ENCODE assay signal across 9 mouse cellular contexts in genomic region chr17:32075164-32075563, GRCm38 (mm10). TPM values are rescaled to one million over a fixed set of nuclear protein-coding genes. Genes with fewer than 3 reads are reported as not detected.
DNase-seq lines count a peak whose midpoint lies in the region; ATAC-seq and TF ChIP-seq lines count a peak whose summit lies in the region.
"Had no signal": no experiment of that assay in that cellular context is flagged by ENCODE, and none has a peak within 500 bp of the region (broad histone marks: within the 10 kb centered on the region; RNA-seq: fewer than 3 reads in every experiment).

No protein-coding gene starts in this region.

- intact Hi-C loops in left cerebral cortex, postnatal 4 days (cut with DNase I), result no loop called here

- no peak for DNase-seq in heart, adult 8-10 months (ENCODE audit: low spot score)
- peak; percentile 56 for DNase-seq in ES-E14 (ENCODE audit: low read depth, low spot score)
- DNase-seq in cerebellum, postnatal 36 days, result peak; percentile 17 to 20
- peak; percentile 60 for DNase-seq in left cerebral cortex, postnatal 4 days
- peak; percentile 70 for DNase-seq in naive thymus-derived CD4-positive, alpha-beta T cell, adult 2 months (ENCODE audit: low read depth)
- peak; percentile 68 for DNase-seq in thymus, postnatal 0 days (ENCODE audit: low spot score)

- H3K27me3 ChIP-seq in heart, embryonic 16.5 days (ENCODE audit: control insufficient read depth, insufficient read depth, low read length), result no peaks in the 10 kb centered on the region
- H3K27me3 ChIP-seq in hindbrain, embryonic 13.5 days, result no peaks in the 10 kb centered on the region
- H3K27me3 ChIP-seq: embryonic facial prominence, embryonic 13.5 days had no signal

- H3K27ac ChIP-seq in heart, embryonic 16.5 days (ENCODE audit: low read length), result no peak overlapping the region
- H3K27ac ChIP-seq in ES-E14 (ENCODE audit: insufficient read depth, low read depth, low read length, poor library complexity, severe bottlenecking), result no peak overlapping the region
- no peak overlapping the region for H3K27ac ChIP-seq in hindbrain, embryonic 13.5 days
- H3K27ac ChIP-seq: embryonic facial prominence, embryonic 13.5 days had no signal

- no peaks in the 10 kb centered on the region; the same call in 1 of the 2 replicates for H3K9me3 ChIP-seq in heart, embryonic 16.5 days (replicated peaks; ENCODE audit: control insufficient read depth, low read length)
- no peaks in the 10 kb centered on the region for H3K9me3 ChIP-seq in ES-E14 (ENCODE audit: control insufficient read depth, insufficient read depth, low read depth, low read length)
- no peaks in the 10 kb centered on the region for H3K9me3 ChIP-seq in hindbrain, embryonic 13.5 days

- no peaks in the 10 kb centered on the region for H3K36me3 ChIP-seq in heart, embryonic 16.5 days (ENCODE audit: control insufficient read depth, insufficient read depth)
- H3K36me3 ChIP-seq in ES-E14 (ENCODE audit: control insufficient read depth, insufficient read depth, low read length, poor library complexity, severe bottlenecking), result no peaks in the 10 kb centered on the region
- H3K36me3 ChIP-seq in hindbrain, embryonic 13.5 days, result no peaks in the 10 kb centered on the region
- H3K36me3 ChIP-seq: embryonic facial prominence, embryonic 13.5 days had no signal

- 5% methylated on average over 2 of the region's 2 CpGs for WGBS in heart, embryonic 16.5 days
- WGBS in hindbrain, embryonic 13.5 days, result 7% methylated on average over 2 of the region's 2 CpGs

- in situ Hi-C loops in ES-E14 (cut with MboI; ENCODE audit: low sequenced_read_pairs in 2 of 2, unreplicated experiment in 2 of 2), result no loop called here

- H3K4me3 ChIP-seq in heart, embryonic 16.5 days (ENCODE audit: low read length), result no peak overlapping the region
- no peak overlapping the region for H3K4me3 ChIP-seq in ES-E14 (ENCODE audit: insufficient read depth in 1 of 2, low read depth in 1 of 2, low read length in 2 of 2, poor library complexity in 1 of 2, severe bottlenecking in 1 of 2)
- no peak overlapping the region for H3K4me3 ChIP-seq in hindbrain, embryonic 13.5 days
- H3K4me3 ChIP-seq: embryonic facial prominence, embryonic 13.5 days had no signal

- no peak overlapping the region for H3K9ac ChIP-seq in heart, embryonic 16.5 days (ENCODE audit: low read length)
- no peak overlapping the region for H3K9ac ChIP-seq in ES-E14 (ENCODE audit: insufficient read depth, low read depth, low read length, poor library complexity, severe bottlenecking)
- no peak overlapping the region for H3K9ac ChIP-seq in hindbrain, embryonic 13.5 days
- H3K9ac ChIP-seq: embryonic facial prominence, embryonic 13.5 days had no signal

- H3K4me2 ChIP-seq in heart, embryonic 16.5 days (ENCODE audit: low read depth, low read length), result no peak overlapping the region
- H3K4me2 ChIP-seq in hindbrain, embryonic 13.5 days, result no peak overlapping the region
- H3K4me2 ChIP-seq: embryonic facial prominence, embryonic 13.5 days had no signal

- 0 out of 2 replicates have a peak, but pooled peaks have one; percentile 39 for ATAC-seq in heart, embryonic 16.5 days (replicated peaks; ENCODE audit: extremely low read depth, insufficient read depth, low FRiP score)
- 0 out of 2 replicates have a peak, but pooled peaks have one; percentile 36 for ATAC-seq in hindbrain, embryonic 13.5 days (ENCODE audit: low FRiP score)

- H3K4me1 ChIP-seq in heart, embryonic 16.5 days (ENCODE audit: control insufficient read depth, insufficient read depth, low read length), result no peaks in the 10 kb centered on the region
- H3K4me1 ChIP-seq in ES-E14 (ENCODE audit: control insufficient read depth in 2 of 2, insufficient read depth in 2 of 2, low read length in 2 of 2, poor library complexity in 1 of 2), result peaks cover 0 to 9% of the 10 kb centered on the region in 2 experiments; a peak in 1 of 4 replicates
- no peaks in the 10 kb centered on the region for H3K4me1 ChIP-seq in hindbrain, embryonic 13.5 days (replicated peaks)
- H3K4me1 ChIP-seq: embryonic facial prominence, embryonic 13.5 days had no signal

TF ChIP-seq in ES-E14, 5 proteins besides CTCF, POLR2A, EP300 and RAD21:
- TF ChIP-seq CHD2 (IDR thresholded peaks at IDR 0.05; ENCODE audit: low read depth, low read length) (0 out of 2 replicates have a peak, but pooled peaks have one; percentile 30), MAFK (IDR thresholded peaks at IDR 0.05; ENCODE audit: insufficient read depth, low read depth, low read length) (no peak), ZC3H11A (IDR thresholded peaks at IDR 0.05; ENCODE audit: borderline replicate concordance, low read depth, low read length) (peak; percentile 26; the same call in 1 of the 2 replicates), ZNF384 (IDR thresholded peaks at IDR 0.05; ENCODE audit: low read depth, low read length) (peak; percentile 22; the same call in 1 of the 2 replicates)

RNA-seq across cellular contexts. Expression of gene Hsf2bp, which starts 39.0 kb away (rescaled TPM):
- 0.13 and 0.20 TPM in 2 replicates for polyA plus RNA-seq in heart, embryonic 16.5 days (2015; fragmentation: Nextera tagmentation; extraction: Ambion mirVana)
- total RNA-seq in heart, adult 8-10 months (2022), result 1 to 10 TPM; 1.3 to 3.0 (median 2.2) TPM
- total RNA-seq in ES-E14 (2012; rRNA removed), result 44.7 and 46.7 TPM in 2 replicates
- 0.43 and 0.70 TPM in 2 replicates for polyA plus RNA-seq in hindbrain, embryonic 13.5 days (2015; fragmentation: Nextera tagmentation; extraction: Ambion mirVana)
- total RNA-seq in left cerebral cortex, postnatal 4 days (2021), result 1 to 10 TPM; 1.4 to 1.6 TPM
- 0.29 and 0.69 TPM in 2 replicates for polyA plus RNA-seq in thymus, postnatal 0 days (2015; fragmentation: Nextera tagmentation; extraction: Ambion mirVana)

RNA-seq across cellular contexts. Expression of gene Rrp1b, which starts 39.3 kb away (rescaled TPM):
- 27.0 and 32.3 TPM in 2 replicates for polyA plus RNA-seq in heart, embryonic 16.5 days (2015; fragmentation: Nextera tagmentation; extraction: Ambion mirVana)
- total RNA-seq in heart, adult 8-10 months (2022), result 1 to 10 TPM; 5.4 to 9.0 (median 7.5) TPM
- total RNA-seq in ES-E14 (2012; rRNA removed), result 155 and 189 TPM in 2 replicates
- polyA plus RNA-seq in hindbrain, embryonic 13.5 days (2015; fragmentation: Nextera tagmentation; extraction: Ambion mirVana), result 36.2 and 39.5 TPM in 2 replicates
- total RNA-seq in left cerebral cortex, postnatal 4 days (2021), result 10 to 100 TPM; 33.1 to 39.1 TPM
- 56.9 and 59.8 TPM in 2 replicates for polyA plus RNA-seq in thymus, postnatal 0 days (2015; fragmentation: Nextera tagmentation; extraction: Ambion mirVana)

Comparison
In these comparisons a context has a peak if more than half of its experiments do, and no peak if none do; other contexts are left out.
1. RNA of gene Hsf2bp, which starts 39.0 kb away (total RNA-seq): 44.7 to 46.7 TPM in ES-E14; 1.3 to 3.0 TPM in heart, adult 8-10 months and 1.4 to 1.6 TPM in left cerebral cortex, postnatal 4 days; every median in the first group is over 10 times any median in the second.